Mouse (Mus musculus) brain, embryonic 14.5 days (tissue): ENCODE measurements around the gene Nkx2-2. TPM values are rescaled to one million over a fixed set of nuclear protein-coding genes. Genes with fewer than 3 reads are reported as not detected.

ENCODE experiments used
- DNase-seq: peaks from one replicate; pipeline ENCODE4 v3.0.0-alpha.2; 2011; ENCODE audit warnings: low read depth
- CTCF ChIP-seq: fragments of 200-500 bp; IDR thresholded peaks from 2 replicates; pipeline ENCODE4 v1.5.1; 2012; ENCODE audit warnings: inconsistent platforms, mild to moderate bottlenecking, moderate library complexity, borderline replicate concordance; ENCODE audit not compliant: insufficient read depth, insufficient read length; ENCODE audit errors: extremely low read depth
- POLR2A ChIP-seq: fragments of 200-500 bp; IDR thresholded peaks from 2 replicates; pipeline ENCODE4 v1.6.1; 2012; ENCODE audit warnings: mild to moderate bottlenecking, inconsistent platforms, borderline replicate concordance; ENCODE audit not compliant: poor library complexity, insufficient read depth, insufficient read length, severe bottlenecking; ENCODE audit errors: extremely low read depth
- polyA plus RNA-seq: library from polyadenylated mRNA; depleted of rRNA; stranded (reverse); fragments of >200 nt; gene quantifications from 2 replicates; pipeline ENCODE4 v1.2.3, GENCODE M21; 2012; rRNA removed

The Nkx2-2 gene
- 8.8 and 14.4 TPM in 2 replicates for polyA plus RNA-seq

GRCm38 (mm10) chr2:147193271-147194255 is at the start of gene Nkx2-2:
Nkx2-2 (minus strand) TSS chr2:147194243.
- peak; percentile 56 for DNase-seq
- TF ChIP-seq POLR2A: no peak
- TF ChIP-seq CTCF: peak; percentile 21; the same call in 1 of the 2 replicates

GRCm38 (mm10) chr2:147235707-147236290 is 41.8 kb upstream of the Nkx2-2 start:
- peak; percentile 56 for DNase-seq
- TF ChIP-seq CTCF: no peak
- TF ChIP-seq POLR2A: no peak

- TF ChIP-seq POLR2A (no peak), CTCF (no peak)
- DNase-seq: no peak
Observed at GRCm38 (mm10) chr2:147231175-147231574, 37.1 kb upstream of the Nkx2-2 start.

DNA sequence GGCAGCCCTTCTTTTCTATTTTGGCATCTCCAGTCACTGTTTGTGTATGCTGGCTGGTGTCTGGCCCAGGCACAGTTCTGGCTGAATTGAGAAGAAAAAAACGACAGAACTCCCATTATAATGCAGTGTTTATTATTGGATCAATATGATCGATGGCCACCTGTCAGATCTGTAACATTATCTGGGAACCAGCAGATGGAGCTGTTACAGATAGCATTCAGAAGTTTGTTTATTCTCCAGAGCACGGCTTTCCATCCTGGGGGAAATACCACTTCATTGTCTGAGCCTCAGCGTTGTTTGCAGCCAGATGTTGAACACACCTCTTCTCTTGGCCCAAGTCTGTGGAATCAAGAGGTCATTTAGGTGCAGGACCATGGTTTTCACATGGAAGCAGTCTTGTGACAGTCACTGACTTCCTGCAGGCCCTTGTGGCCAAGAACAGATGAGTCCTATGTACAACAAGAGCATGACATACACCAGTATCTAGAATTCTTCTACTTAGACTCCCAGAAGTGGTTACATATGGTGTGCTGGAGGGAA is 11.1 kb upstream of the Nkx2-2 start:
- no peak for TF ChIP-seq POLR2A
- TF ChIP-seq CTCF: peak; percentile 12; the same call in 1 of the 2 replicates
- peak; percentile 23 for DNase-seq

DNA sequence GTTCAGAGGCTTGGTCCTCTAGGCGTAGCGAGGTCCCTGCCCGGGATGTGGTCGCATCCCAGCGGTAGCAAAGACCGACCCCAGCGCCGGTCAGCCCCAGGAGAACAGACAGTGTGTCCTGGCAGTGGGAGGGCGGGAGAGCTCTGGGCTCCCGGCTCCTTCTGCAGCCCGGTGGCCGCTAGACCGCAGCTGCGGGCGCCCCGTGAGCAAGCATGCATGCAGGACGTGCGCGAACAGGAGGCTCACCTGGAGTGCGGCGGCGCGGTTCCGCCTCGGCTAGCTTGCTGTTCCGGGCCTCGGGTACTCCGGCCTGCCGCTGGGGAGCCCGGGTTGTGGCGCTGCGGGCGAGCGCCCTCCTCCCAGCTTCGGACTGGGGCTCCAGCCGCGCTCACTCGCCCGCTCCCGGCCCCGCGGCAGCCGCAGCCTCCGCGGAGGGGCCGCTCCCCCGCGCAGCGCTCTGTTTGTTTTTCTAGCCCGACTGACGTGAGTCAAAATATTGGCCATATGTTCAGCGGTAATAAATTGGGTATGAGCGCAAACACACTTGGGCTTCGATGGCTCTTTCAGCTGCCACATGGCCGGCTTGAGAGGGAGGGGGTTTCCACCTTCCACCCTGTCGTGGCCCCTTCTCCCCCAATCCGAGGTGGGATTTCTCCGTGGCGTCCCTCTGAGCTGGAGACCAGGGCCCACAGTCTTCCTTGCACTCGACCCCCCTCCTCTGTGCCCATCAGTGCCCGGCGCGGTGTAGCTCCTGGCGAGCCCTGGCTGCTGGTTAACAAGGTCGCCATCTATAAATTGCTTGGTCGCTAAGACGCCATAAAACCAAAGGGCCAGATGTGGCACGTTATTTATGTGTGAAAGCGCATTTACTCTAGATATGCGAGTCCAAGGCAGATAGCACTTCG is 920 bp upstream of the Nkx2-2 start:
- peak; percentile 65 for DNase-seq
- TF ChIP-seq POLR2A: no peak
- TF ChIP-seq CTCF: no peak

DNA sequence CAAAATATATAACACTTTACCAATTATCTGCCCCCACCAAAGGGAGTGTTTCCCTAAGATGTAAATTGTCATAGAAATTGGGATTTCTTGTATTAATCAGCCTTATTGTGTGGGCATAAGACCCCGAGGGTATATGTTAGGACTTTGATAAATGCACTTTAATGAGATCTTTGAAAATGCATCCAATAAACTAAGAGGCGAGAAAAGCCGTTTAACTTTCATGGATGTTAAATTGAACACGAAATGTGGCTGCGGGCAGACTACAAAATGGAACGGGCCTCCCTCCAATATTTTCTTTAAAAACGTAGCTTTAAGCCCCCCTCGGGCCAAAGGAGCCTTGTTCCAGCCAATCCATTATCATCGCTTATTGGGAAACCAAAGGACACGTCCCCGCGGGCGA is 1.3 kb downstream of the Nkx2-2 start:
- no peak for DNase-seq
- no peak for TF ChIP-seq CTCF
- no peak for TF ChIP-seq POLR2A

DNA sequence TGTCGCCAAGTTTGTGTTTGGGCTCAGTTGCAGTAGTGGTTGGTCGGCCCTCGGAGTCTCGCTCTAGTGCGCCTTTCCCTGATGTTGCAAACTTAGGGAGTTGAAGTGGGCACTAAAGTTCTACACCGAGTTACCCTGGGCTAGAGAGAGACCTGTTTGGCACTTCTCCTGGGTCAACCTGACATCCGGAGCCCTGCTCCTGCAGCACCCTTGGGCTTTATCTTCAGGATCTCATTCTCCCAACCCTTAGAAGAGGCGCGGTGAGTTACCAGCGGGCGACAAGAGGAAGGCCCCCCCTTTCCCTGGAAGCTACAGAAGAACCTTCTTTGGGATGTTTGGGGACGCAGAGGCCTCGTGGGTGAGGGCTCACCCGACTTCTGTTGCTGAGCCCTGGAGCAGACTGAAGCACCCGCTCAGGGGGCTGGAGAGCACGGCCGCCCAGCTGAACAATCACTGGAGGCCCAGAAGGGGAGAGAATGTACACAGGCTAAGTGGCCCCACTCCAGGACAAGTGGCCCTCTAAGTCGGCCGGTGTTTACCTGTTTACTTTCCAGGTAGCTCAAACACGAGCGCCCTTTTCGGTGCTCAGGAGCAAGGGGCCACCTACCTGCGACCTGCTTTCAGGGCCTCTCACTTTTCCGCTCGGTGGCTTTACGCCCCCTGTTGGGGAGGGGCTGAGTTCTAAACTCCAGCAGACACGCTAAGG is 3.6 kb downstream of the Nkx2-2 start:
- no peak for DNase-seq
- TF ChIP-seq POLR2A (no peak), CTCF (no peak)

GRCm38 (mm10) chr2:147189546-147190315 is 4.3 kb downstream of the Nkx2-2 start:
- TF ChIP-seq POLR2A (no peak), CTCF (no peak)
- DNase-seq: peak; percentile 45

DNA sequence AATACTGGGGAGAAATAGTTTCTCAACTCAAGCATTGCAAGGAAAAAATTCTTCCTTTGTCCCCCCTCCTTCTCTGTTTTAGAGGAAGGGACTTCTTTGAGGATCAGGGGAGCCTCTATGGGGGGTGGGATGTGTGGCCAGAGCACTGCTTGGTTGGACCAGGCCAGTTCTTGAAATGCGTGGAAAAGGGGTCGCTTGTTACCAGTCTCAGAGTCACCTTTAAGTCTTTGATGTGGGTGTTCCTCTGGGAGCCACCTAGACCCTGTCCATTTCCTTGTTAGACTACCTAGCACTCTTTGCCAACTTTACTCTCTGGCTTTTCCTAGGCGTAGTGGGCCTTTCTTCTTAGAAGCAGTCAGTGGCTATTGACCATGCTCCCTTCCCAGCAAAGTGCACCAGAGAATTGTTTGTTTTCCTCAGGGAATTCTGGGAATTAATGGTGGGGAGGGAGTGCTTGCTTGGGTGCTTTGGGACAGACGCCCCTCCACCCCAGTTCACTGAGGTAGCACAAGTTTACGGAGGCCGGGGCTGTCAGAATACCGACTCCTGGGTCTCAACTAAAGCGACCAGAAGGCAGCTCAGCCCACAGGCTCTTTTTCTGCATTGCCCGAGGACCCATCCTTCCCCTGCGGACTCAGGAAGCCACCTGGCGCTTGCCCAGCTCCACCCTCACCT is 5.0 kb downstream of the Nkx2-2 start:
- TF ChIP-seq CTCF (no peak), POLR2A (no peak)
- peak; percentile 20 for DNase-seq

- TF ChIP-seq POLR2A (no peak), CTCF (no peak)
- peak; percentile 74 for DNase-seq
Observed at GRCm38 (mm10) chr2:147188074-147188700, 5.9 kb downstream of the Nkx2-2 start.
